Mouse (Mus musculus): Measurements from ENCODE around the gene Gm14851.
A peak's percentile ranks its signal among the peaks of the same experiment; 100 is the strongest.
"Not testable (repeated sequence)": the region's sequence is repeated elsewhere in the genome, so short reads cannot be mapped to it uniquely, and the experiment has no call there.

Gm14851 gene

GRCm38 (mm10) chr8:21095950-21096349 lies at the start of gene Gm14851:
Gene Gm14851, minus strand, starts transcription at chr8:21096050.
- DNase-seq (ENCODE audit: low spot score) = not testable (repeated sequence)

DNA sequence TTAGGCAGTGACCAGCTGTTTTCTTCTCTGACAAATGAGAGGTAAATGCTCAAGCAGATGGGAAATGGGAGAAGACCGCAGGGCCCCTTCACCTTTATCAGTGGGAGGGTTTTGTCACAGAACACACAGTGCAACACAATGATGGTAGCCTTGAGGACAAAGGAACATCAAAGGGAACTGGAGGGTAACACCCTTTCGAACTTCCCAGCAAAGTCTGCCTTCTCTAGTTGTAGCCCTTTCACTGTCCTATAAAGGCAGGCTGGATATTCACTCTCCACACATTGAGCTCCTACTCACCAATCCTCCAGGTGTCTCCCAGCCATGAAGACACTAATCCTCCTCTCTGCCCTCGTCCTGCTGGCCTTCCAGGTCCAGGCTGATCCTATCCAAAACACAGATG lies 38.5 kb upstream of the Gm14851 start, which contains the start of gene Defa30:
Defa30 (plus strand) TSS at position 301 of the 400 bp plus-strand sequence.
- not testable (repeated sequence) for DNase-seq (ENCODE audit: low spot score)

DNA sequence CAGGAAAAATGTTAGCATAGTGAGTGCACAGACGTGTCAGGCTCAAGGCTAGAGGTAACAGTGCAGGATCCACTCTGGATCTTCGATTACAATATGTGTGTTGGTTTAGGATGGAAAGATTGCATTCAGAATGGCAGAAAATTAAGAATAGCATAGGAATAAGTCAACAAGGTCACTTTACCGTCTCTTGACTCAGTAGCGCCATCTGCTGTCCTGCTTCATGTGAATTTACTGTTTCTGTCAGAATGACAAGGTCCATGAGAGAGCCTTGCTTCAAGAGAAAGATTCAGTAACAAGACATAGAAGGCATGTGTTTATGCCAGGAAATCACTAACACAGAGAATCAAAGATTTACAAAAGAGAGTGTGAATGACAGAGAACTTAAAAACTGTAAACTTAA lies 2.7 kb downstream of the Gm14851 start:
- peak; percentile 33 for DNase-seq (ENCODE audit: low spot score)

DNA sequence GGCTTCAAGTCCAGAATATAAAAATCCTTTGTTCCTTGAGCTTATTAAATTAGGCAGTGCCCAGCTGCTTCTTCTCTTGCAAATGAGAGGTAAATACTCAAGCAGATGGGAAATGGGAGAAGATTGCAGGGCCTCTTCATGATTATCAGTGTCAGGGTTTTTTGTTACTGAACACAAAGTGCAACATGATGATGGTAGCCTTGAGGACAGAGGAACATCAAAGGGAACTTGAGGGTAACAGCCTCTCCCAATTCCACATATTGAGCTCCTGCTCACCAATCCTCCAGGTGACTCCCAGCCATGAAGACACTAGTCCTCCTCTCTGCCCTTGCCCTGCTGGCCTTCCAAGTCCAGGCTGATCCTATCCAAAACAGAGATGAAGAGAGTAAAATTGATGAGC lies 11.7 kb downstream of the Gm14851 start, which contains the start of gene Defa25:
Defa25 (plus strand) TSS at position 301 of the 400 bp plus-strand sequence.
- not testable (repeated sequence) for DNase-seq (ENCODE audit: low spot score)

DNA sequence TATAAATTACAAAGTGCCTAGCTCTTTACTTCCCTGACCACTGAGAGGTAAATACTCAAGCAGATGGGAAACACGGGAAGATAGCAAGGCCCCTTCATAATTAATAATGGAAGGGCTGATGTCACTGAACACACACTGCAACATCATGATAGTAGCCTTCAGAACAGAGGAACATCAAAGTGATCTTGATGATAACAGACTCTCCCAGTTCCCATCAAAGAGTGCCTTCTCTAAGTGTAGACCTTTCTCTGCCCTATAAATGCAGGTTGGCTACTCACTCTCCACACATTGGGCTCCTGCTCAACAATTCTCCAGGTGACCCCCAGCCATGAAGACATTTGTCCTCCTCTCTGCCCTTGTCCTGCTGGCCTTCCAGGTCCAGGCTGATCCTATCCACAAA lies 31.1 kb downstream of the Gm14851 start, which contains the start of gene Defa35:
Defa35 (plus strand) TSS at position 301 of the 400 bp plus-strand sequence.
- not testable (repeated sequence) for DNase-seq (ENCODE audit: low spot score)

DNA sequence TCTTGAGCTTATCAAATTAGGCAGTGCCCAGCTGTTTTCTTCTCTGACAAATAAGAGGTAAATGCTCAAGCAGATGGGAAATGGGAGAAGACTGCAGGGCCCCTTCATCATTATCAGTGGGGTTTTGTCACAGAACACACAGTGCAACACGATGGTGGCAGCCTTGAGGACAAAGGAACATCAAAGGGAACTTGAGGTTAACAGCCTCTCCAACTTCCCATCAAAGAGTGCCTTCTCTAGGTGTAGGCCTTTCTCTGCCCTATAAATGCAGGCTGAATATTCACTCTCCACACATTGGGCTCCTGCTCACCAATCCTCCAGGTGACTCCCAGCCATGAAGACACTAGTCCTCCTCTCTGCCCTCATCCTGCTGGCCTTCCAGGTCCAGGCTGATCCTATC lies 41.1 kb downstream of the Gm14851 start, which contains the start of gene Defa23:
Defa23 (plus strand) TSS at position 301 of the 400 bp plus-strand sequence.
- DNase-seq (ENCODE audit: low spot score) = not testable (repeated sequence)
